Mouse (Mus musculus): Measurements from ENCODE around the gene Dpp10. TPM values are rescaled to one million over a fixed set of nuclear protein-coding genes. Genes with fewer than 3 reads are reported as not detected.
A peak's percentile ranks its signal among the peaks of the same experiment; 100 is the strongest.

The Dpp10 gene
- total RNA-seq, 2 experiments from 2014 or later = not detected

- ATAC-seq (replicated peaks; ENCODE audit: poor library complexity, severe bottlenecking) = no peak
Measured at GRCm38 (mm10) chr1:123924905-123925304, 120.5 kb downstream of the Dpp10 start.

- ATAC-seq (replicated peaks; ENCODE audit: poor library complexity, severe bottlenecking) = no peak
Measured at GRCm38 (mm10) chr1:123923907-123924306, 121.5 kb downstream of the Dpp10 start.

GRCm38 (mm10) chr1:123919606-123920005 lies 125.8 kb downstream of the Dpp10 start:
- ATAC-seq (replicated peaks; ENCODE audit: poor library complexity, severe bottlenecking) = peak; percentile 77

GRCm38 (mm10) chr1:123902628-123903027 lies 142.7 kb downstream of the Dpp10 start:
- no peak for ATAC-seq (replicated peaks; ENCODE audit: poor library complexity, severe bottlenecking)

GRCm38 (mm10) chr1:123901218-123901617 lies 144.1 kb downstream of the Dpp10 start:
- ATAC-seq (replicated peaks; ENCODE audit: poor library complexity, severe bottlenecking) = no peak

- ATAC-seq (replicated peaks; ENCODE audit: poor library complexity, severe bottlenecking) = no peak
Measured at GRCm38 (mm10) chr1:123887243-123887642, 158.1 kb downstream of the Dpp10 start.

GRCm38 (mm10) chr1:123846881-123847280 lies 198.5 kb downstream of the Dpp10 start:
- ATAC-seq (replicated peaks; ENCODE audit: poor library complexity, severe bottlenecking) = no peak

GRCm38 (mm10) chr1:123801206-123801605 lies 244.2 kb downstream of the Dpp10 start:
- ATAC-seq (replicated peaks; ENCODE audit: poor library complexity, severe bottlenecking) = no peak

- ATAC-seq (replicated peaks; ENCODE audit: poor library complexity, severe bottlenecking) = no peak
Measured at GRCm38 (mm10) chr1:123765511-123765910, 279.8 kb downstream of the Dpp10 start.

- ATAC-seq (replicated peaks; ENCODE audit: poor library complexity, severe bottlenecking) = no peak
Measured at GRCm38 (mm10) chr1:123762272-123762671, 283.1 kb downstream of the Dpp10 start.

GRCm38 (mm10) chr1:123756055-123756454 lies 289.3 kb downstream of the Dpp10 start:
- ATAC-seq (replicated peaks; ENCODE audit: poor library complexity, severe bottlenecking) = no peak

GRCm38 (mm10) chr1:123707292-123707691 lies 338.1 kb downstream of the Dpp10 start:
- no peak for ATAC-seq (replicated peaks; ENCODE audit: poor library complexity, severe bottlenecking)

GRCm38 (mm10) chr1:123658409-123658808 lies 386.9 kb downstream of the Dpp10 start:
- no peak for ATAC-seq (replicated peaks; ENCODE audit: poor library complexity, severe bottlenecking)

- ATAC-seq (replicated peaks; ENCODE audit: poor library complexity, severe bottlenecking) = no peak
Measured at GRCm38 (mm10) chr1:123656607-123657006, 388.8 kb downstream of the Dpp10 start.

GRCm38 (mm10) chr1:123637897-123638296 lies 407.5 kb downstream of the Dpp10 start:
- ATAC-seq (replicated peaks; ENCODE audit: poor library complexity, severe bottlenecking) = no peak

GRCm38 (mm10) chr1:123628268-123628667 lies 417.1 kb downstream of the Dpp10 start:
- no peak for ATAC-seq (replicated peaks; ENCODE audit: poor library complexity, severe bottlenecking)

GRCm38 (mm10) chr1:123584857-123585256 lies 460.5 kb downstream of the Dpp10 start:
- no peak for ATAC-seq (replicated peaks; ENCODE audit: poor library complexity, severe bottlenecking)

- no peak for ATAC-seq (replicated peaks; ENCODE audit: poor library complexity, severe bottlenecking)
Measured at GRCm38 (mm10) chr1:123580112-123580511, 465.2 kb downstream of the Dpp10 start.

GRCm38 (mm10) chr1:123573713-123574112 lies 471.6 kb downstream of the Dpp10 start:
- ATAC-seq (replicated peaks; ENCODE audit: poor library complexity, severe bottlenecking) = no peak

GRCm38 (mm10) chr1:123542496-123542895 lies 502.9 kb downstream of the Dpp10 start:
- ATAC-seq (replicated peaks; ENCODE audit: poor library complexity, severe bottlenecking) = no peak

- no peak for ATAC-seq (replicated peaks; ENCODE audit: poor library complexity, severe bottlenecking)
Measured at GRCm38 (mm10) chr1:123467729-123468128, 577.6 kb downstream of the Dpp10 start.

GRCm38 (mm10) chr1:123414163-123414562 lies 631.2 kb downstream of the Dpp10 start:
- no peak for ATAC-seq (replicated peaks; ENCODE audit: poor library complexity, severe bottlenecking)

- no peak for ATAC-seq (replicated peaks; ENCODE audit: poor library complexity, severe bottlenecking)
Measured at GRCm38 (mm10) chr1:123351300-123351699, 694.1 kb downstream of the Dpp10 start.

Data from granulocyte monocyte progenitor cell, adult 5-6 weeks (primary cell).